Mouse (Mus musculus): ENCODE measurements at regions not wholly inside any gene's neighbourhood (a gene's known extent, or its start where the extent isn't known, plus 50 kb on each side); places are given as distances from the start of the nearest gene placed in this dataset.
A peak's percentile ranks its signal among the peaks of the same experiment; 100 is the strongest.

- Histone ChIP-seq H3K4me2 (replicated peaks; ENCODE audit: low read depth, low read length) (no peak overlapping the region), H3K4me3 (ENCODE audit: low read length) (no peak overlapping the region), H3K9ac (replicated peaks; ENCODE audit: low read length) (no peak overlapping the region), H3K9me3 (ENCODE audit: low read length) (no peaks in the 10 kb centered on the region), H3K4me1 (ENCODE audit: insufficient read depth, low read length) (0 out of 2 replicates have a peak, but pooled peaks cover 6% of the 10 kb centered on the region), H3K27ac (ENCODE audit: low read length) (no peak overlapping the region), H3K36me3 (ENCODE audit: insufficient read depth, low read length) (no peaks in the 10 kb centered on the region), H3K27me3 (ENCODE audit: insufficient read depth, low read length) (no peaks in the 10 kb centered on the region)
- ATAC-seq (ENCODE audit: low FRiP score, low TSS enrichment): no peak
- 86% methylated on average over 1 of the region's 1 CpGs for WGBS
Observed at GRCm38 (mm10) chr10:8059769-8060168, 103.7 kb upstream of the Tab2 start.

GRCm38 (mm10) chr10:8057855-8058254 is 101.8 kb upstream of the Tab2 start:
- ATAC-seq (ENCODE audit: low FRiP score, low TSS enrichment): no peak
- Histone ChIP-seq H3K27me3 (ENCODE audit: insufficient read depth, low read length) (no peaks in the 10 kb centered on the region), H3K36me3 (ENCODE audit: insufficient read depth, low read length) (no peaks in the 10 kb centered on the region), H3K4me1 (ENCODE audit: insufficient read depth, low read length) (no peaks in the 10 kb centered on the region), H3K4me3 (ENCODE audit: low read length) (no peak overlapping the region), H3K4me2 (replicated peaks; ENCODE audit: low read depth, low read length) (no peak overlapping the region), H3K9me3 (ENCODE audit: low read length) (no peaks in the 10 kb centered on the region), H3K27ac (ENCODE audit: low read length) (no peak overlapping the region), H3K9ac (replicated peaks; ENCODE audit: low read length) (no peak overlapping the region)
- 80% methylated on average over 5 of the region's 5 CpGs for WGBS

- WGBS: 72% methylated on average over 6 of the region's 6 CpGs
- Histone ChIP-seq H3K9me3 (ENCODE audit: low read length) (no peaks in the 10 kb centered on the region), H3K4me2 (replicated peaks; ENCODE audit: low read depth, low read length) (no peak overlapping the region), H3K4me3 (ENCODE audit: low read length) (no peak overlapping the region), H3K27ac (ENCODE audit: low read length) (no peak overlapping the region), H3K36me3 (ENCODE audit: insufficient read depth, low read length) (no peaks in the 10 kb centered on the region), H3K4me1 (ENCODE audit: insufficient read depth, low read length) (no peaks in the 10 kb centered on the region), H3K27me3 (ENCODE audit: insufficient read depth, low read length) (no peaks in the 10 kb centered on the region), H3K9ac (replicated peaks; ENCODE audit: low read length) (no peak overlapping the region)
- no peak for ATAC-seq (ENCODE audit: low FRiP score, low TSS enrichment)
Observed at GRCm38 (mm10) chr10:8055293-8055692, 99.3 kb upstream of the Tab2 start.

GRCm38 (mm10) chr10:8043416-8044163 is 87.6 kb upstream of the Tab2 start:
- Histone ChIP-seq H3K4me3 (ENCODE audit: low read length) (no peak overlapping the region), H3K9me3 (ENCODE audit: low read length) (no peaks in the 10 kb centered on the region), H3K27me3 (ENCODE audit: insufficient read depth, low read length) (no peaks in the 10 kb centered on the region), H3K36me3 (ENCODE audit: insufficient read depth, low read length) (no peaks in the 10 kb centered on the region), H3K4me2 (replicated peaks; ENCODE audit: low read depth, low read length) (no peak overlapping the region), H3K9ac (replicated peaks; ENCODE audit: low read length) (no peak overlapping the region), H3K4me1 (ENCODE audit: insufficient read depth, low read length) (no peaks in the 10 kb centered on the region), H3K27ac (ENCODE audit: low read length) (no peak overlapping the region)
- ATAC-seq (ENCODE audit: low FRiP score, low TSS enrichment): peak; percentile 74; the same call in 1 of the 2 replicates
- WGBS: 94% methylated on average over 3 of the region's 3 CpGs

- no peaks in the 10 kb centered on the region for H3K36me3 ChIP-seq (ENCODE audit: insufficient read depth, low read length)
- 80% methylated on average over 6 of the region's 6 CpGs for WGBS
- no peak overlapping the region for H3K9ac ChIP-seq (replicated peaks; ENCODE audit: low read length)
- no peak for ATAC-seq (ENCODE audit: low FRiP score, low TSS enrichment)
- H3K4me1 ChIP-seq (ENCODE audit: insufficient read depth, low read length): peaks cover 9% of the 10 kb centered on the region; the same call in 1 of the 2 replicates
- H3K4me2 ChIP-seq (replicated peaks; ENCODE audit: low read depth, low read length): no peak overlapping the region
- no peaks in the 10 kb centered on the region for H3K27me3 ChIP-seq (ENCODE audit: insufficient read depth, low read length)
- H3K9me3 ChIP-seq (ENCODE audit: low read length): no peaks in the 10 kb centered on the region
- H3K27ac ChIP-seq (ENCODE audit: low read length): no peak overlapping the region
- no peak overlapping the region for H3K4me3 ChIP-seq (ENCODE audit: low read length)
Observed at GRCm38 (mm10) chr10:8042306-8042705, 86.3 kb upstream of the Tab2 start.

- Histone ChIP-seq H3K4me3 (ENCODE audit: low read length) (no peak overlapping the region), H3K36me3 (ENCODE audit: insufficient read depth, low read length) (no peaks in the 10 kb centered on the region), H3K27me3 (ENCODE audit: insufficient read depth, low read length) (no peaks in the 10 kb centered on the region), H3K4me2 (replicated peaks; ENCODE audit: low read depth, low read length) (no peak overlapping the region), H3K9ac (replicated peaks; ENCODE audit: low read length) (no peak overlapping the region), H3K9me3 (ENCODE audit: low read length) (no peaks in the 10 kb centered on the region), H3K4me1 (ENCODE audit: insufficient read depth, low read length) (peaks cover 9% of the 10 kb centered on the region; the same call in 1 of the 2 replicates), H3K27ac (ENCODE audit: low read length) (no peak overlapping the region)
- no peak for ATAC-seq (ENCODE audit: low FRiP score, low TSS enrichment)
- 57% methylated on average over 8 of the region's 8 CpGs for WGBS
Observed at GRCm38 (mm10) chr10:8041790-8042189, 85.8 kb upstream of the Tab2 start.

- Histone ChIP-seq H3K9me3 (ENCODE audit: low read length) (no peaks in the 10 kb centered on the region), H3K4me1 (ENCODE audit: insufficient read depth, low read length) (peaks cover 18% of the 10 kb centered on the region; the same call in 1 of the 2 replicates), H3K4me2 (replicated peaks; ENCODE audit: low read depth, low read length) (no peak overlapping the region), H3K27ac (ENCODE audit: low read length) (no peak overlapping the region), H3K9ac (replicated peaks; ENCODE audit: low read length) (no peak overlapping the region), H3K4me3 (ENCODE audit: low read length) (no peak overlapping the region), H3K27me3 (ENCODE audit: insufficient read depth, low read length) (no peaks in the 10 kb centered on the region), H3K36me3 (ENCODE audit: insufficient read depth, low read length) (no peaks in the 10 kb centered on the region)
- 0 out of 2 replicates have a peak, but pooled peaks have one; percentile 65 for ATAC-seq (ENCODE audit: low FRiP score, low TSS enrichment)
- WGBS: 33% methylated on average over 5 of the region's 5 CpGs
Observed at GRCm38 (mm10) chr10:8037986-8038631, 82.1 kb upstream of the Tab2 start.

- Histone ChIP-seq H3K27ac (ENCODE audit: low read length) (no peak overlapping the region), H3K4me3 (ENCODE audit: low read length) (no peak overlapping the region), H3K9me3 (ENCODE audit: low read length) (no peaks in the 10 kb centered on the region), H3K4me1 (ENCODE audit: insufficient read depth, low read length) (peaks cover 18% of the 10 kb centered on the region; the same call in 1 of the 2 replicates), H3K27me3 (ENCODE audit: insufficient read depth, low read length) (no peaks in the 10 kb centered on the region), H3K9ac (replicated peaks; ENCODE audit: low read length) (no peak overlapping the region), H3K36me3 (ENCODE audit: insufficient read depth, low read length) (no peaks in the 10 kb centered on the region), H3K4me2 (replicated peaks; ENCODE audit: low read depth, low read length) (no peak overlapping the region)
- WGBS: 77% methylated on average over 4 of the region's 4 CpGs
- no peak for ATAC-seq (ENCODE audit: low FRiP score, low TSS enrichment)
Observed at GRCm38 (mm10) chr10:8036293-8036692, 80.3 kb upstream of the Tab2 start.

GRCm38 (mm10) chr10:8035310-8035709 is 79.3 kb upstream of the Tab2 start:
- Histone ChIP-seq H3K9ac (replicated peaks; ENCODE audit: low read length) (no peak overlapping the region), H3K36me3 (ENCODE audit: insufficient read depth, low read length) (no peaks in the 10 kb centered on the region), H3K27ac (ENCODE audit: low read length) (no peak overlapping the region), H3K4me3 (ENCODE audit: low read length) (no peak overlapping the region), H3K4me1 (ENCODE audit: insufficient read depth, low read length) (peaks cover 18% of the 10 kb centered on the region; the same call in 1 of the 2 replicates), H3K4me2 (replicated peaks; ENCODE audit: low read depth, low read length) (no peak overlapping the region), H3K9me3 (ENCODE audit: low read length) (no peaks in the 10 kb centered on the region), H3K27me3 (ENCODE audit: insufficient read depth, low read length) (no peaks in the 10 kb centered on the region)
- no peak for ATAC-seq (ENCODE audit: low FRiP score, low TSS enrichment)
- WGBS: 25% methylated on average over 1 of the region's 1 CpGs

GRCm38 (mm10) chr10:8032203-8032602 is 76.2 kb upstream of the Tab2 start:
- H3K9me3 ChIP-seq (ENCODE audit: low read length): no peaks in the 10 kb centered on the region
- H3K36me3 ChIP-seq (ENCODE audit: insufficient read depth, low read length): no peaks in the 10 kb centered on the region
- no peak for ATAC-seq (ENCODE audit: low FRiP score, low TSS enrichment)
- no peak overlapping the region for H3K4me3 ChIP-seq (ENCODE audit: low read length)
- H3K9ac ChIP-seq (replicated peaks; ENCODE audit: low read length): no peak overlapping the region
- H3K4me2 ChIP-seq (replicated peaks; ENCODE audit: low read depth, low read length): no peak overlapping the region
- WGBS: 79% methylated on average over 1 of the region's 1 CpGs
- H3K4me1 ChIP-seq (ENCODE audit: insufficient read depth, low read length): peaks cover 18% of the 10 kb centered on the region
- no peak overlapping the region for H3K27ac ChIP-seq (ENCODE audit: low read length)
- H3K27me3 ChIP-seq (ENCODE audit: insufficient read depth, low read length): no peaks in the 10 kb centered on the region

All from kidney, embryonic 16.5 days (tissue).